Mouse (Mus musculus) inflammation-experienced regulatory T-cells, adult 6 months (primary cell): Measurements from ENCODE around the gene Snx29. TPM values are rescaled to one million over a fixed set of nuclear protein-coding genes. Genes with fewer than 3 reads are reported as not detected.

Source experiments
- ATAC-seq: one replicate; pipeline ENCODE4 v1.8.0; 2017
- polyA plus RNA-seq, 3 experiments: library from polyadenylated mRNA; unstranded; fragments of 100-300 nt; shearing (Covaris generic); gene quantifications; one replicate each; pipeline ENCODE4 v1.2.1; 2017

Snx29 gene
- polyA plus RNA-seq, 3 experiments from 2014 or later, result 4.4 to 14.3 (median 6.1) TPM

DNA sequence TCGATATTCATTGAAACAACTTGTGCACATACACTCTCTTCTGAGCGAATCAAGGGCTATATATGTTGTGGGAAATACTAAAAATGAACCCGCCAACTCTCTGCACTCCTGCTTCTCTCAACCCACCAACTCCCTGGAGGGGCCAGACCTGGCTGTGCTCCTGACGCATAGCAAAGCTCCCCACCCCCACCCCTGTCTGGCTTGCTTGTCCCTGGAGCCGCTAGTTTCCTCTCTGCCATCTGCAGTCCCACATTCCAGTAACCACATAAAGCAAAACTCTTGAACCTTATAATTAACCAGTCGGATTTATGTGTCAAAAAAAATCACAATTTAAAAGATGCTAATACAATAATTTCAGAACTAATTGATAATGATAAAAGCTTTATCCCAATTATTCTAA lies 320.9 kb downstream of the Snx29 start:
- ATAC-seq, result no peak

DNA sequence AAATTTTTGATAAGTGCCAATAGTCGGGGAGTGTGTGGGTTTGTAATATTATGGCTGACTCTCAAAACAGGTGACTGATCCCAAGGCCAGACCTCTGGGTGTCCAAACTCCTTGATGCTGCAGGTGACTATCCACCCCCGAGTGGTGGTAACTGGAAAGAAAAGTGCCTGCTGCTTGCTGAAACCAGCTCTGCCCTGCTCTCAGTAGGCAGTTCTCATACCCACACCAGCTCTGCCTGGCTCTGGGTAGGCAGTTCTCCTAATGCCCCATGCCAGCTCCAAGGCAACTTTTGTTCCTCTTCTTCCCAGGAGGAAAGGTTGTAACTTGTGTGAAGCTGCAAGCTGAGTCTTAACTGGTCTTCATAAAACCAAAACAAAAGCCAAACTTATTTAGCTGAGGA lies 321.7 kb downstream of the Snx29 start:
- ATAC-seq, result no peak

DNA sequence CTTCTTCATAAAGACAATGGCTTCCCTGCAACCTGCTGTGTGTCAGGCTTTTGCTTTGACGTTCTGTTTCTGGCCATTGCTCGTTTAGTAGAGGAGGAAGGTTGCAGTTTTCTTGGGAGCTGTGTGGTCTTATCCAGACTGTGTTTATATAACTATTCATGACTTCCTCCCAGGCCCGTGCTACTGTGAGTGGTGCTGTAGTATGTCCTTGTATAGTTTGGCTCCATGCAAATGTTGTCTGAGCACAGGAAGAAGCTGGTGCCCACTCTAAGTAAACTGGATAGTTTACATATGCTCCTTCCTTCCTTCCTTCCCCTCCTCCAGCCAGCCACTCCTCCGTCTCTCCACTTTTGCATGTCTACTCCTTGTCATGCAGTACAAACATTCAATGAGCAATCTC lies 323.0 kb downstream of the Snx29 start:
- no peak for ATAC-seq

DNA sequence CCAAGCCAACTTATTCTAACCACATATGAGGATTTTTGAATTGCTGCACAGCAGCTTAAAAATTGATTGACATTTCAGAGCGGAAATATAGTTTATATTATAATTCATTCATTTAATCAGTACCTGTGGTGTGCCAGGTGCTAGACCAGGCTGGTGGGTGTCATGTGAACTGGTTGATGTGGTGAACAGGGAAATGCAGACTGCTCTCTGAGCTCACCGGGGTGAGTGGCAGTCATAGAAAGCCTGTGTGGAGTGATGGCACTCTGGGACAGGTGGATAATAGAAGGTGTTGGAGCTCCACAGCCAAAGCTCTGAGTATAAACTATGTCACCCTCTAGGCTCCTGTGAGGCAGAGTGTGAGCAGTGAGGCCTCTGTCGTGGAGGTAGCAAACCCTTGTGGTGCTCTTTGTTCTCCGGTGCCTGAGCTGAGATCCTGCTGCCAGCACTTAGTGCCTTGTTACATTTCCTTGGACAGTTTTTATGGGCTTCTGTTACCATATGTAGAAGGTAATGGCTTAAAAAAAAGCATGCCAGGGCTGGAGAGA lies 324.1 kb downstream of the Snx29 start:
- ATAC-seq, result peak; percentile 41

DNA sequence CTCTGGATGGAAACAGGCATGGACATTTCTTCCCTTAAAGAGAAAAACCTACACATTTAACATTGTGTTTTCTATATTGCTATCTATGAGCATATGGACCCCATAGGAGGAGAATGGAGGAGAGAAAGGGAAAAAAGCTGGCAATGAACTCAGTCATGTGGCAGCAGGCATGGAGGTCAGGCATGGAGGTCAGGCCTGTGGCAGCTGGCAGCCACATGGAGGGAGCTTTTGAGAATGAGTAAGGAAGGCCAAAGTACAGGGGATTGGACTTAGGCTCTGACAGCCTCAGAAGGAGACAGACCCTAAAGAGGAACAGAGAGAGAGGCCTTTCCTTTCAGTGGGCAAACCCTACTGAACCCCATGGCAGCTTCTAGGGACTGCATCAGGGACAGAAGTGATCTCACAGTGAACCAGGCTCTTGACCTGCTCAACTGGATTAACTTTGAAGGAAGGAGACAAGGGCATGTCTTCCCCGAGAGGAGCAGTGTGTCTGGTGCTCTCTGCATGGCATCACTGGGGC lies 325.5 kb downstream of the Snx29 start:
- ATAC-seq, result no peak

DNA sequence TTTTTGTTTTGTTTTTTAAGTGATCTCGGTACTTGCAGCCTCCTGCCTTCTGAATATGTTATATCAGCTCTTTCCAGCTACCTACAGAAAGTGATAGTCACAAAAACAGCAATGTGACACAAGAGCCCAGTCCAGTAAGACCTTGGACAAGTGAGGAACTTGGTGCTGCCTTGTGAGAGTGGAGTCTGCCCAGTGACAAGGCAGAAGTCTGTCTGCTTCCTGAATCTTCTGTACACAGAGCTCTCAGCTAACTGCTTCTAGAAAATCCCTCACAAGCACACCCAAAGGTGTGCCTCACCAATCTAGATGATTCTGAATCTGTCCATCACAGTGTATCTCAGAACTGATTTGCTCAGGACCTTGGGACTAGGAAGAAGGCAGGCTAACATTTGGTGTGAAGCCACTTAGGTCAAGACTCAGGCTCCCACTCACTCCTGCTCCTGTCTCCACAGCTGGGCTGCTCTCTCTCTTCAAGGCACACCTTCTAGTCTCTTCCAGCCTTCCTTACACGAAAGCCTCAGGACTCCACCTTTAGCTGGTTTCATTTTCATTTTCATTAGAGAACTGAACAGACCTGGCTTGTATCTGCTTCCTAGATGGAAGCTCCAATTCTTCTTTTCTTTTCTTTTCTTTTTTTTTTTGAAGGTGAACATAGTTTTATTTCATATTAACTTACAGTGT lies 330.1 kb downstream of the Snx29 start:
- ATAC-seq, result peak; percentile 86

DNA sequence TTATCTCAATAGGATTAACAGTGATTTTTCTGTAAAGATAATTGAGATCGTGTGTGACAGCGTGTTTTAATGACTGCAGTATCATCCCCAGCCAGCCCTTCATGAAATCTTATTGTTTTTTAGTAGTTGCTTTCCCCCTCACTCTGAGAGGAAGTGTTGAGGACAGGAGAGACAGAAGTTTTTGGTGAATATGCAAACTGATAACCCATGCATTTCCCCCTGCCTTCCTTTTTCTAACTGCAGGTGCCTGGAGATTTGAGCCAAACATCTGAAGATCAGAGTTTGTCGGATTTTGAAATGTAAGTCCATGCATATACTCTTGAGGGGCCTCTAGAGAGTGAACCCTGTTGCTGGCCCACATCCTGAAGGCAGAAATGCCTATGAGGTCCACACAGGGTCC lies 333.2 kb downstream of the Snx29 start:
- ATAC-seq, result no peak

DNA sequence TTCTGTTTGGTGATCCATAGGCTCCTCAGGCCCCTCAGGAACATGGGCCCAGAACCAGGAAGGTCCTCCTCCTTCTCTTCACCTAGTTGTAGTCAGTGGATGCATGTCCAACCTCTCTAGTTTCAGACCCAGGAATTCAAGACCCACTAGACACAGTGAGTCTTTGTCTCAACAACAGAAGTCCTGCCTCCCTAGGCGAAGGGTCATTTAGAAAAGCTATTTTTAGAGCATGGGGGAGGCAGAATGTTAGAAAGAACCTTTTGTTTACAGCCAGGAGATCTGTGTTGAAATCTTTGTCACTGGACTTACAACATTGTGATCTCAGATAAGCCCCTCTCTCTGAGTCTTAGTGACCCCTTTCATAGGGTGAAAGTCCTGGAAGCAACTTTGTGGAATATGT lies 334.4 kb downstream of the Snx29 start:
- ATAC-seq, result no peak

DNA sequence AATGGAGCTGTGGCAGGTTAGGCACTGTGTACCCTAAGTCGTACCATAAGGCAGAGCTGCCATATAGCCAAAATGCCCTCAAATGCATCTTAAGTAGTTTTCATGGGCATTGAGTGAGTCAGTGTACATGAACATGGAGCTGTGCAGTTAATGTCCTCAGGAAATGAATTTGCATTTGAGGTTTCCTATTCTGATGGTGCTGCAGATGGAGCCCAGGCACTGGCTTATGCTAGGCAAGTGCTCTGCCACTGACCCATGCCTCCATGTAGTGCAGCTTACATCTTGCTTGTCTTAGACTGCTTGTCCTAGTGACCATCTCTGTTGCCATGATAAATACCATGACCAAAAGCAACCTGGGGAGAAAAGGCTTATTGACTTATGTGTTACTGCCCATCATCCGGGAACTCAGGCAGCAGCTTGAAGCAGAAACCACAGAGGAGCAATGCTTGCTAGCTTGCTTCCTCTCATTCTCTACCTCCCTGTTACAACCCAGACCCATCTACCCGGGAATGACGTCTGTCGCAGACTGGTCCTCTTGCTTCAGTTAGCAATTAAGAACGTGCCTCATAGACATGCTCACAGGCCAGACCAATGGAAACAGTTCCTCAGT lies 336.5 kb downstream of the Snx29 start:
- ATAC-seq, result peak; percentile 74

DNA sequence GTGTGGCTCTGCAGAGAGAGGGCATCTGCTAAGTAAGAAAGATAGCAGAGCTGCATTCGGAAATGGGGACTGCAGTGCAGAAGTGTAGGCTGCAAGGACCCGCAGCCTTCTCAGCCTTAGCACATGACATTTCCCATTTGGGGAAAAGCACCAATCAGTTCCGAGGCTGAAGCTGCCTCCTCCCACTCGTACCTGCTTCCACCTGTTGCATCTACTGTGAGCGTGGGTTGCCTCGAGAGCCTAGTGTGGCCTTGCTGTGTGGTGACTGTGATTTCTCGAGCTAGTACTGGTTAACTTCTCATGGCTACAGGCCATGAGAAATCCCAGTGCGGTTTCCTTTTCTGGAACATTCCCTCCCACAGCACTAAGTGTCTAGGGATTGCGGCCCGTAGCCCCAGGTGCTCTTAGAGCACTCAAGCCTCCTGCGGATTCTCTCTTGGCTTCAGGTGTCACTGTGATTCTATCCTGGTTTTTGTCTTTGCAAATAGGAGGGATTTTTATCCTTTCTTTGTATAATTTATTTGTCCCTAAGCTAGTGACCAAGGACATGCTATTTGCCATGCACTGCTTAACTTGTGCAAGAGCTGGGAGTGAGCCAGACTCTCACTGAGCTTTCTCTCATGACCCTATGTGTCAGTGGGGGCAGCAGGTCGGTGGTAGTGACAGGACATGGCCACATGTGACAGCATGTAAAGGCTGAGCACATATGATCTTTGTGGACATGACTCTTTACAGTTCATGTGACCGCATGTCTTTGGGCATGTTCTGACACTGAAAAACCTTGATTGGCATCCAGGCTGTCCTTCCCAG lies 342.4 kb downstream of the Snx29 start:
- no peak for ATAC-seq

DNA sequence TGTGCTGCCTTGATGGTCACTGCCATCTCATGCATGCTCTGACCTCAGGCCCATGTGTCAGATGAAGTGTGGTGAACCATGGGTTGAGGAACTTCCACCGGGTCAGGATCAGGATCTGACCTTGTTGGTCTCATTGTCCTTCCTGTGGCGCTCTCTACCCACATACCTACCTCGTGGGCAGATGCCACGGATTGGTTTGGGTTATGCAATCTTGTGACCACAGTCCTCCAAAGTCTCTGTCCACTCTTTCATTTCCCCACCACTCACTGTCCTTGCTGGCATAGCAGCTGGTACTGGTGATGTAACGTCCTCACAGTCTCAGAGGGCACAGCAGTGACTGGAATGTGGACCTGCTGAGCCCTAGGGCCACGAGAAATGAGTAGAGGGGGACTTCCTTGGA lies 343.2 kb downstream of the Snx29 start:
- no peak for ATAC-seq

DNA sequence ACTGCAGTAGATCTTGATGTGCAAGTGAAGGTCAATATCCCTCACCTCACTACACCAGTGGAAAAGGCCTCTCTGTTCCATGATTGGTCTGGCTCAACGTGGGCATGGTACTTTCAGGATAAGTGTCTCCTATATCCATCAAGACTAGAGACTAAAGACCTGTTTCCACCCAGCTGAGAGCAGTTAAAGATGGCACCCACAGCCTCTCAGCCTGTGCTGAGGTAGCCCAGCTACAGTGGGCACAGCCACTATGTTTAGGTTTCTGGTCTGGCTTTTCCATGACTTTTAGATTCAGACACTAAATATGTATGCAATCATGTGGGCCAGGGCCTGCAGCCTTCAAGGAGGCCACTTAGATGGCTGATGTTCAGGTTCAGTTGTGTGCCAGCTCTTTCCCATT lies 345.7 kb downstream of the Snx29 start:
- ATAC-seq, result no peak

DNA sequence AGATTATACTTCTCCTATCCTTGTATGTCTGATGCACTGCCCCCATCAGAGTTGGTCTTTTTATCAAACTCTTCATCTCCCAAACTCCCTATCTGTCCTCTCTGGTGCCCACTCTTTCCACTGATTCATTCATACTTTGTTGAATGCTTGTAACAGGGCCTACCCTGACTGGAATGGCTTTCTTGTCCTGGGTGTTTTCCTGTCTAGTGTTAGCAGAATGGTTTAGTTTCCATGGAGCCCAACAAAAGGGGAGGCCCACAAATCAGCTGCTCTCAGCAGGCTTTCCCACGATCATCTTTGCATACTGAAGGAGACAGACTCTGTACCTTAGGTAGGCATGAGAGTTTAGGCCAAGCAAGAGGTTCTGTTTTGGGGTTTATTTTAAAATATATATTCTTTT lies 346.2 kb downstream of the Snx29 start:
- no peak for ATAC-seq

DNA sequence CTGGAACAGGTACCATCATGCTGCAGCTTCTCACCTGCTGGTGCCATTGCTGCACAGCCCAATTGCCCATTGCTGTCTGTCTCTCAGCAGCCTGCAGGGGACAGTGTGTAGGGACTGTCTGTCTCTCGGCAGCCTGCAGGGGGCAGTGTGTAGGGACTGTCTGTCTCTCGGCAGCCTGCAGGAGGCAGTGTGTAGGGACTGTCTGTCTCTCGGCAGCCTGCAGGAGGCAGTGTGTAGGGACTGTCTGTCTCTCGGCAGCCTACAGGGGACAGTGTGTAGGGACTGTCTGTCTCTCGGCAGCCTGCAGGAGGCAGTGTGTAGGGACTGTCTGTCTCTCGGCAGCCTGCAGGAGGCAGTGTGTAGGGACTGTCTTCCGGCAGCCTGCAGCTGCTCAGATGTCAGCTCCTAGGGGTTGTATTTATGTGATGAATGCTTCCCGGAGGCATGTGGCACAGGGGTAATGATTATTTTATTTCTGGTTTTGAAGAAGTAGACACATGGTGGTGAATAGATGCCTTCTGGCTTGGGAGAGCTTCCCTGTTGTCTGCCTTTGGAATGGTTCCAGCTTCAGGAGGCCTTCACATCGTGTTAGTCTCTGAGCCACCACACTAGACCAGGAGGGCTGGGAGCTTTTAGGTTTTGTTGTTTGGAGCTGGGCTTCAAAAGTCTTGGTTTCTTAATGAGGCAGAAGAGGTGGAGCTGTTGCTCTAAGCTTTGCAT lies 347.7 kb downstream of the Snx29 start:
- no peak for ATAC-seq

DNA sequence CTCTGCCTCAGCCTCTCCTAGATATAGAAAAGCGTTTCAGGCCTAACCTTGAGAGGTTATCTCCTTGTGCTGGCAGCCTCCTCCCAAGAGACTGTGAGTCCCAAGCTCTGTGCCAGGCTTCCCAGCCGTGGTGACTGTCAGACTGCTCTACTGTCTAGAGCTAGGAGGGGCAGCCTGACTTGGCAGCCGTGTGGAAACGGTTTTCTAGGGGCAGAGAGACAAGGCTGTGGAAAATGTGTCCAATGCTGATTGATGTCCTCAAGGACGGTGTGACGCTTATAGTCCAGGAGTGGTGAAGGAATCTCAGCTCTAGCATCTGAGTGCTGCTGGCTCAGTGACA lies 348.2 kb downstream of the Snx29 start:
- no peak for ATAC-seq

DNA sequence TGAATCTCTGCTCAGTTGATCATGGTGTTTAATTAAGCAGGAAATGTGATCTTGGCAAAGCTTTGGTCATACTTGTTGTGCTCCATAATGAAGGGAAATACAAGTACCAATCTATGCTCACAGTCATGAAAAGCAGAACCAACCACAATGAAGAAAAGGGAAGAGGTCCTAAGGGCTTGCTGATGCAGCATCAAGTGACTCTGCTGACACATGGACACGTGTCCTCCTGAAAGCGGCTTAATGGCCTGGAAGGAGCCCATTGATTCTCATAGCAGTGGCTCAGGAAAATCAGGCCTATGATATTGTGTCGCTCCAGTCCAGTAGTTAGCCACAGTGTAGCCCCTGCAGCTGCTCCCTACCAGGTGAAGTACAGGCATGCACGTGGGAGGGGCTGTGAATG lies 353.3 kb downstream of the Snx29 start:
- no peak for ATAC-seq

DNA sequence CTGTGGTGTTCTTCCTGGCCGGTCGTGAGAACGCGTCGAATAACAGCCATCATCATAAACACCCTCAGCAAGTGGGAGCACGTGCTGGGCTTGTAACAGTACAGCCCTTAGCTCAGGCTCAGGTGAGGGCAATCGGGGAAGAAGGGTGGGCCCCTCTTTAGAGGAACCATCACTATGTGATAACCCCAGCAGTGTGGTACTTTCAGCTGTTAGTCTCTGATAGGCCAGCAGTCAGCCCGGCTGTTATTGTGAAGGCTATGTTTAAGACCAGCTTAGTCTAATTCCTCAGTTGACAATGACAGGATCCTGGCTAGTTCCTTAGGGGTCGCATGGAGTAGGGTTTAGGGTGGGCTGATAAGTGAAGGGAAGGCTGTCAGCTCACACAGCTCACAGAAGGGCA lies 362.6 kb downstream of the Snx29 start:
- peak; percentile 44 for ATAC-seq

DNA sequence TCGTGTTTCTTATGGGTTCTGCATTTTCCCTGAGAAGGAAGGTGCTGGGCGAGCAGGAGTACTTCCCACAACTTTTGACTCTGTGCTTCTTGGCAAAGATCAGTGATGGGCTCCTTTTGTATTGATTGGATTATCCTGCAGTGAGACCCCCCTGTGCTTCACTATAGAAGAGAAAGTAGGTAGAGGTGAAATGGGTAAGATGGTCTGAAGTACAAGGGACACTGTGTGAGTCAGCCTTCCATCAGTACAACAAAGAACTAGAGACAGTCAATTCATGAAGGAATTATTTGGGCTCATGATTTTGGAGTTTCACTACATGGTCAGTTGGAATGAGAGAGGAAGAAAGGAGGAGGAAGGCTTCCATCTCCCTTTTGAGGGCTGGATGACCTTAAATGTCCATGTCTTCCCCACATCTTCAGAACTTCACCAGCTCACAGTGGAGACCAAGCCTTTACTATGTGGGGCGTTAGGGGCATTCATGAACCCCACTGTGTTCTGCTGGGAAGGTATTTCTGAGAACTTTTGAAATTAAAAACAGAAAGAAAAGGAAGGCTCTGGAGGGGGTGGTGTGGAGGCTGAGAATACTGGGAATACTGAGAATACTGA lies 363.1 kb downstream of the Snx29 start:
- ATAC-seq, result peak; percentile 49

DNA sequence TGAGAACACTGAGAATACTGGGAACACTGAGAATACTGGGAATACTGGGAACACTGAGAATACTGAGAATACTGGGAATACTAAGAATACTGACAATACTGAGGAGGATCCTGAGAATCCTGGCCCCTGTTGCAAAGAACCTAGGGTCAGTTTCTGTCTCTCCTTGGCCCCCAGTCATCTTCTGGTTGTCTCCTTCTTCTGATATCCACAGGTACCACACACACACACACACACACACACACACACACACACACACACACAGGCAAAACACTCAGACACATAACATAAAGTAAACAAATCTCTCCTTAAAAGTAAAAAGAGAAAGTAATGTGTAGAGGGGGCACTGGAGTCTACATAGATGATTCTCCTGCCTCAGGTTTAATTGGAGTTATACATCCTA lies 365.1 kb downstream of the Snx29 start:
- peak; percentile 57 for ATAC-seq

DNA sequence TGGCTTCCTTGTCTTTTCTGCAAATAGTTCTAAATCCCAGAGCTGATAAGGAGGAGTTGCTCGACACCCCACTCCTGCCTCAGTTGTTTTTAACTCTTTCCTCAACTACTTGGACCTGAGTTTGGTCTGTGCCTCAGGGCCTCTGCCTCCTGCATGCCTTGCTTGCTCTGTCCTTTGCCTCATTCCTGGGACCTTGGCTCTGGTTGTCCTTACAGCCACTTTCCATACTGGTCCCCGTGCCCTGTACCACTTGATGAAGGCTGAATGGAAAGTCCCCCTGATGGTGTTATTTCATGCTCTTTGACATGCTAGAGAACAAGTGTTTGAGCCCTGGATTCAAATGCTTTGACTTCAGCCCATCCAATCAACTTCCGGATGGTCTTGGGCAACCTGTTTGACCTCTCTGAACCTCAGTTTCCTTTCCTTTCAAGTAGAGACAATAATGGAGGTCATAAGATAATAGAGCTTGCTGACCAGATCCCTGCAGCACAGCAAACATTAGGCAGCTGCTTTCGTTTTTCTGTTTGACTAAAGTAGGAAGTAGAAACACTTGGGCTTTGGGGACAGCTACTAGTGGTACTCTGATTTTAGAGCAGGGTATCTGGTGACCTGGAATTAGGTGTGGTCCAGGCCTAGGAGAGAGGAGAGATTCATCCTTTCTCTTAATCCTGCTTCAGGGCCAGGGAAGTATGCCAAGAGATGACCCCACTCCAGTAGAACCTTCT lies 365.7 kb downstream of the Snx29 start:
- ATAC-seq, result peak; percentile 32

DNA sequence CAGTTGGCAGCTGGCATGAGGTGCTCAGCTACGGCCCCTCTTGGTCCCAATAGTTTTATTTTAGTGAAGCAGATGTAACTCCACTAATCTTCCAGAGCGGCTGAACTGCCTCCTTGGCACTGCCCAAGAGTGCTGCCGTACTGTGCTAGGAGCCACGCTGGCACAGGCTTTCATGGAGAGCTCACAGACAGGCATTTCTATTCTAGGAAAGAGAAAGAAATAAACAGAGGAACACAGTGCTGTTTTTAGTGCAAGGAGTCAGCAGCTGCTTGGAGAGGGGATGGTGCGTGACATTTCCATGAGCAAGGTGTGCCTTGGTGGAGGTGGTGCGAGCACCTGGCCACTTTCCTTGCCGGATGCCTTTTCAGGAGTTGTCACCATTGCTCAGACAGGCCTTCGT lies 367.4 kb downstream of the Snx29 start:
- ATAC-seq, result no peak

DNA sequence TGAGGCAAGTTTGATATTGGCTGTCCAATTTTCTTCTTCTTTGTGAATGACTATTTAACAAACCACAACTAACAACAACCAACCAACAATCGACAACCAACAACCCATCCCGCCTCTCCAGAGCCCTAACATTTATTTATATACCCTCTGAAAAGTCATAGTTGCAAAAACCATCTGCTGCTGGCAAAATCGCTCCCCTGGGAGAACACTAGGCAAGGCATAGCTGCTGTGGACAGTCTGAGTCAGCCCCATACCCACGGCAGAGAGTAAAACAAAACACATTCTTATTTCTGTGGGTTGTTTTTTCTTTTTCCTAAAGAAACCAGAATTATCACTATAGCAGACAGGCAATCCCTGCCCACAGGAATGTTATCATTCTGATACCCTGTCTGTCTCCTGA lies 368.0 kb downstream of the Snx29 start:
- no peak for ATAC-seq
